Mouse (Mus musculus): ENCODE measurements at regions not wholly inside any gene's neighbourhood (a gene's known extent, or its start where the extent isn't known, plus 50 kb on each side); places are given as distances from the start of the nearest gene placed in this dataset.

DNA sequence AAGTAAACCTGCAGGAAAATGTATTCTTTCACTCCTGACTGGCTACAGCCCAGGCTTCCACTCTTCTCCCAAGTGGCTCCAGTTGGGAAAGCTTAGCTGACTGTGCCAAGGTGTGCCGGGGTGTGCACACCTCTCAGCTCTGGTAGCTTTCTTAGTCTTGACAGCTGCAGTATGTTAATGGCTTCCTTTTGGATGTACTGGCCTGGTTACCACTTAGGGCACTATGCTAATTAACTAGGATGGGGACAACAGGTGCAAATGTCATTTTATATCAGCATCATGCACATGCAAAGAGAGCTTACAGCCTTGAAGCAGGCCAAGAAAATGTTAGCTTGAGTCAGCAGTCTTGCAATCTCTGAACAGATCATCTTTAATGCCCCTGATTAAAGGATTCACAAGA, 111.2 kb downstream of the Pou4f1 start:
- TF ChIP-seq CTCF (IDR thresholded peaks at IDR 0.05; ENCODE audit: extremely low read depth, insufficient read depth, low read length) (no peak), POLR2A (IDR thresholded peaks at IDR 0.05; ENCODE audit: extremely low read depth, insufficient read depth, low read length) (no peak)
